8 mouse cellular contexts compared by ENCODE assay signal in the genomic region with DNA sequence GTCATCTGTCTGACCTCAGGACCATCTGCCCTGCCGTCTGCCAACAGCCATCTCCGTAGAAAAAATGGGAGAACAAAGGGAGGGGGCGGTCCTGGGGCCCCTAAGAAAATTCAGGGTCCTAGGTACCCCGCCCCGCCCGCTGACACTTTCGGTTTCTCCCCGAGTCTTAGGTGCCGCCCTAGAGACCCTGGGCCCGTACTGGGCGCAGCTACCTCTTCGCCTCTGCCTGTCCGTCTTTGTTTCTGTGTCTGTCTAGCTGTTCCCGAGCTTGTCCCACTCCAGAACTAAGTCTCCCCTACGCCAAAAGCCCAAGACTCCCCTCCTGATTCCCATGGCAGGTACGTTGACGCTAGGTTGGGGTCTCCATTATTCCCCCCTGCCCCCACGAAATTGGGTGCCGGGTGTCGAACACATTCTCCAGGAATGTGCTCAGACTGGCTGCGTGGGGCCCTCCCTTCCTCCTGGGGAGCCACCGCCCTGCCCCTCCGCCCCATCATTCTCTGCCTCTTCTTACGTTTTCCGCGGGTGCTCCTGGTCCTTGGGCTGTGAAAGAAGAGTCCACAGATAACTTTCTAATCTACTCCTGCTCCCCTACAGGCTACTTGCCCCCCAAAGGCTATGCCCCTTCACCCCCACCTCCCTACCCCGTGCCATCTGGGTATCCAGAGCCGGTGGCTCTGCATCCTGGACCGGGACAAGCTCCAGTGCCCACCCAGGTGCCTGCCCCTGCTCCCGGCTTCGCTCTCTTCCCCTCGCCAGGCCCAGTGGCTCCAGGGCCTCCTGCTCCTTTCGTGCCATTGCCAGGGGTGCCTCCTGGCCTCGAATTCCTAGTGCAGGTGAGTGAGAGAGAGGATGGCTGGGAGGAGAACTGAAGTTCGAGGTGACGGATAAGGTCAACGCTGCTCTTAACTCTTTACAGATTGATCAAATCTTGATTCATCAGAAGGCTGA. TPM values are rescaled to one million over a fixed set of nuclear protein-coding genes. Genes with fewer than 3 reads are reported as not detected.
DNase-seq lines count a peak whose midpoint lies in the region; ATAC-seq and TF ChIP-seq lines count a peak whose summit lies in the region.

No protein-coding gene starts in this region.

- peak overlapping the region; percentile 63 for H3K4me2 ChIP-seq in heart, postnatal 0 days (ENCODE audit: low read depth, low read length)
- peak overlapping the region; percentile 92 for H3K4me2 ChIP-seq in midbrain, embryonic 15.5 days

- peaks cover 20% of the 10 kb centered on the region; the same call in 1 of the 2 replicates for H3K4me1 ChIP-seq in heart, postnatal 0 days (ENCODE audit: control insufficient read depth, insufficient read depth)
- peaks cover 29% of the 10 kb centered on the region for H3K4me1 ChIP-seq in midbrain, embryonic 15.5 days

- H3K27ac ChIP-seq in heart, postnatal 0 days (ENCODE audit: low read depth), result peak overlapping the region; percentile 90
- H3K27ac ChIP-seq in midbrain, embryonic 15.5 days, result peak overlapping the region; percentile 97

- ATAC-seq in heart, postnatal 0 days (ENCODE audit: insufficient read depth, low read depth), result peak; percentile 37
- peak; percentile 68 for ATAC-seq in midbrain, embryonic 15.5 days (replicated peaks)

- H3K9ac ChIP-seq in heart, postnatal 0 days (replicated peaks; ENCODE audit: low read depth, low read length), result peak overlapping the region; percentile 77
- peak overlapping the region; percentile 95 for H3K9ac ChIP-seq in midbrain, embryonic 15.5 days

- no peaks in the 10 kb centered on the region for H3K9me3 ChIP-seq in heart, postnatal 0 days (replicated peaks; ENCODE audit: control insufficient read depth, low read length)
- H3K9me3 ChIP-seq in midbrain, embryonic 15.5 days, result no peaks in the 10 kb centered on the region

- H3K36me3 ChIP-seq in heart, postnatal 0 days (replicated peaks; ENCODE audit: control insufficient read depth, insufficient read depth, low read length), result peaks cover 38% of the 10 kb centered on the region
- H3K36me3 ChIP-seq in midbrain, embryonic 15.5 days (replicated peaks), result peaks cover 13% of the 10 kb centered on the region; the same call in 1 of the 2 replicates

- 13% methylated on average over 36 of the region's 37 CpGs for WGBS in heart, postnatal 0 days
- 13% methylated on average over 37 of the region's 37 CpGs for WGBS in midbrain, embryonic 15.5 days

- TF ChIP-seq EP300 in heart, postnatal 0 days (IDR thresholded peaks at IDR 0.05; ENCODE audit: low read depth), result no peak

- DNase-seq in adrenal gland, postnatal 10 days, result peak; percentile 48
- DNase-seq in adrenal gland, postnatal 14 days, result no peak
- peak; percentile 61 for DNase-seq in urinary bladder, postnatal 25 days (ENCODE audit: low spot score)
- DNase-seq in urinary bladder, adult 2 months (ENCODE audit: low spot score), result no peak
- no peak for DNase-seq in heart, postnatal 0 days (ENCODE audit: low spot score)
- peak; percentile 85 for DNase-seq in liver
- no peak for DNase-seq in layer of hippocampus, postnatal 36 days

- no peaks in the 10 kb centered on the region for H3K27me3 ChIP-seq in heart, postnatal 0 days (ENCODE audit: control insufficient read depth, insufficient read depth, low read length)
- no peaks in the 10 kb centered on the region for H3K27me3 ChIP-seq in midbrain, embryonic 15.5 days (replicated peaks)

- TF ChIP-seq CTCF in heart, postnatal 0 days (IDR thresholded peaks at IDR 0.05; ENCODE audit: low read depth), result no peak

- H3K4me3 ChIP-seq in heart, postnatal 0 days (ENCODE audit: low read depth, low read length), result peak overlapping the region; percentile 79
- H3K4me3 ChIP-seq in midbrain, embryonic 15.5 days, result peak overlapping the region; percentile 81

RNA-seq across cellular contexts. Expression of gene Plscr3, which starts 0.8 kb away (rescaled TPM):
- total RNA-seq in adrenal gland, postnatal 10 days (2021), result 10 to 100 TPM; 49.2 to 59.2 TPM
- total RNA-seq in adrenal gland, postnatal 14 days (2021), result 50.5 and 51.3 TPM in 2 replicates
- 104 and 110 TPM in 2 replicates for polyA plus RNA-seq in urinary bladder, adult 2 months (2012; rRNA removed)
- 50.9 and 64.0 TPM in 2 replicates for total RNA-seq in heart, postnatal 0 days (2014; rRNA removed; ENCODE audit: low replicate concordance)
- polyA plus RNA-seq in heart, postnatal 0 days (2015; fragmentation: Nextera tagmentation; extraction: Ambion mirVana), result 60.5 and 62.3 TPM in 2 replicates
- 52.3 and 53.5 TPM in 2 replicates for polyA plus RNA-seq in midbrain, embryonic 15.5 days (2015; fragmentation: Nextera tagmentation; extraction: Ambion mirVana)
- total RNA-seq in layer of hippocampus, postnatal 36 days (2021), result 10 to 100 TPM; 16.3 to 16.6 TPM

RNA-seq across cellular contexts. Expression of gene Tmem256, which starts 8.7 kb away (rescaled TPM):
- 100 to 1,000 TPM; 137 to 145 TPM for total RNA-seq in adrenal gland, postnatal 10 days (2021)
- 114 and 128 TPM in 2 replicates for total RNA-seq in adrenal gland, postnatal 14 days (2021)
- polyA plus RNA-seq in urinary bladder, adult 2 months (2012; rRNA removed), result 202 and 261 TPM in 2 replicates
- 78.5 and 169 TPM in 2 replicates for total RNA-seq in heart, postnatal 0 days (2014; rRNA removed; ENCODE audit: low replicate concordance)
- 411 and 424 TPM in 2 replicates for polyA plus RNA-seq in heart, postnatal 0 days (2015; fragmentation: Nextera tagmentation; extraction: Ambion mirVana)
- polyA plus RNA-seq in midbrain, embryonic 15.5 days (2015; fragmentation: Nextera tagmentation; extraction: Ambion mirVana), result 318 and 320 TPM in 2 replicates
- total RNA-seq in layer of hippocampus, postnatal 36 days (2021), result 100 to 1,000 TPM; 109 to 128 TPM

RNA-seq across cellular contexts. Expression of gene Nlgn2, which starts 9.4 kb away (rescaled TPM):
- 10 to 100 TPM; 17.3 to 23.5 TPM for total RNA-seq in adrenal gland, postnatal 10 days (2021)
- total RNA-seq in adrenal gland, postnatal 14 days (2021), result 17.6 and 20.6 TPM in 2 replicates
- 18.3 and 27.7 TPM in 2 replicates for polyA plus RNA-seq in urinary bladder, adult 2 months (2012; rRNA removed)
- 4.5 and 10.1 TPM in 2 replicates for total RNA-seq in heart, postnatal 0 days (2014; rRNA removed; ENCODE audit: low replicate concordance)
- polyA plus RNA-seq in heart, postnatal 0 days (2015; fragmentation: Nextera tagmentation; extraction: Ambion mirVana), result 0.89 TPM in 2 replicates
- 24.0 and 24.2 TPM in 2 replicates for polyA plus RNA-seq in midbrain, embryonic 15.5 days (2015; fragmentation: Nextera tagmentation; extraction: Ambion mirVana)
- 100 to 1,000 TPM; 192 to 206 TPM for total RNA-seq in layer of hippocampus, postnatal 36 days (2021)

RNA-seq across cellular contexts. Expression of gene Tnk1, which starts 11.5 kb away (rescaled TPM):
- total RNA-seq in adrenal gland, postnatal 10 days (2021), result under 1 TPM; 0.12 to 0.24 TPM
- 0.30 TPM in 1 of 2 replicates, not detected in the other for total RNA-seq in adrenal gland, postnatal 14 days (2021)
- polyA plus RNA-seq in urinary bladder, adult 2 months (2012; rRNA removed), result 15.2 and 15.4 TPM in 2 replicates
- 0.50 TPM in 1 of 2 replicates, not detected in the other for total RNA-seq in heart, postnatal 0 days (2014; rRNA removed; ENCODE audit: low replicate concordance)
- not detected in 2 replicates for polyA plus RNA-seq in heart, postnatal 0 days (2015; fragmentation: Nextera tagmentation; extraction: Ambion mirVana)
- polyA plus RNA-seq in midbrain, embryonic 15.5 days (2015; fragmentation: Nextera tagmentation; extraction: Ambion mirVana), result 0.10 and 0.28 TPM in 2 replicates
- under 1 TPM in 1 of 2 experiments, not detected in 1; 0.18 TPM for total RNA-seq in layer of hippocampus, postnatal 36 days (2021)

RNA-seq across cellular contexts. Expression of gene Spem1, which starts 25.0 kb away (rescaled TPM):
- total RNA-seq in adrenal gland, postnatal 10 days (2021), result not detected
- total RNA-seq in adrenal gland, postnatal 14 days (2021), result 0.38 TPM in 1 of 2 replicates, not detected in the other
- polyA plus RNA-seq in urinary bladder, adult 2 months (2012; rRNA removed), result 0.55 and 0.71 TPM in 2 replicates
- not detected in 2 replicates for total RNA-seq in heart, postnatal 0 days (2014; rRNA removed; ENCODE audit: low replicate concordance)
- not detected in 2 replicates for polyA plus RNA-seq in heart, postnatal 0 days (2015; fragmentation: Nextera tagmentation; extraction: Ambion mirVana)
- polyA plus RNA-seq in midbrain, embryonic 15.5 days (2015; fragmentation: Nextera tagmentation; extraction: Ambion mirVana), result 0.55 and 0.65 TPM in 2 replicates
- under 1 TPM; 0.57 to 0.63 TPM for total RNA-seq in layer of hippocampus, postnatal 36 days (2021)

Comparison
In these comparisons a context has a peak if more than half of its experiments do, and no peak if none do; other contexts are left out.
1. DNase-seq: peak in adrenal gland, postnatal 10 days (single experiment), urinary bladder, postnatal 25 days (single experiment) and liver (single experiment); none in adrenal gland, postnatal 14 days (single experiment), urinary bladder, adult 2 months (single experiment), heart, postnatal 0 days (single experiment) and layer of hippocampus, postnatal 36 days (0 of 2).